Mouse (Mus musculus) sigmoid colon, adult 10 weeks (tissue): ENCODE measurements around the gene Cyp2c54. TPM values are rescaled to one million over a fixed set of nuclear protein-coding genes. Genes with fewer than 3 reads are reported as not detected.

Experiments used
- polyA plus RNA-seq: library from polyadenylated mRNA; stranded (reverse); fragments of 350-450 nt; fragmentation: Illumina TruSeq; extraction: RNeasy Lipid Tissue Mini Kit (QIAGEN cat#74804); gene quantifications from one replicate; pipeline ENCODE4 v1.2.3, GENCODE M21; 2014; ENCODE audit warnings: low read depth, low replicate concordance

Gene Cyp2c54
- polyA plus RNA-seq, result not detected

GRCm38 (mm10) chr19:40073701-40074100 is at the start of gene Cyp2c54:
Gene Cyp2c54, minus strand, starts transcription at chr19:40073827.

GRCm38 (mm10) chr19:40089421-40089820 is 15.8 kb upstream of the Cyp2c54 start, which contains the start of gene Cyp2c50:
Gene Cyp2c50, plus strand, starts transcription at chr19:40089688.

GRCm38 (mm10) chr19:39992140-39992539 is 81.5 kb downstream of the Cyp2c54 start, which contains the start of gene Cyp2c37:
Gene Cyp2c37, plus strand, starts transcription at chr19:39992424.

Other genes starting within 250 kb of the Cyp2c54 start
- gene Cyp2c69, start 187.0 kb downstream of the Cyp2c54 start, polyA plus RNA-seq, result 9.2 TPM
- gene Cyp2c37, start 81.4 kb downstream of the Cyp2c54 start, polyA plus RNA-seq, result not detected
- gene Cyp2c50, start 15.9 kb upstream of the Cyp2c54 start, polyA plus RNA-seq, result not detected
- 2.0 TPM for gene Cyp2c70, start 113.5 kb upstream of the Cyp2c54 start, polyA plus RNA-seq
- 93.2 TPM for gene Pdlim1, start 198.0 kb upstream of the Cyp2c54 start, polyA plus RNA-seq